Mouse (Mus musculus) liver (tissue): ENCODE measurements around the gene Selp.

Source experiments
- DNase-seq: peaks from one replicate; pipeline ENCODE4 v3.0.0-alpha.2; 2020; ENCODE audit warnings: mixed read lengths

The Selp gene

GRCm38 (mm10) chr1:164119892-164120776 is 5.1 kb downstream of the Selp start:
- DNase-seq = no peak

DNA sequence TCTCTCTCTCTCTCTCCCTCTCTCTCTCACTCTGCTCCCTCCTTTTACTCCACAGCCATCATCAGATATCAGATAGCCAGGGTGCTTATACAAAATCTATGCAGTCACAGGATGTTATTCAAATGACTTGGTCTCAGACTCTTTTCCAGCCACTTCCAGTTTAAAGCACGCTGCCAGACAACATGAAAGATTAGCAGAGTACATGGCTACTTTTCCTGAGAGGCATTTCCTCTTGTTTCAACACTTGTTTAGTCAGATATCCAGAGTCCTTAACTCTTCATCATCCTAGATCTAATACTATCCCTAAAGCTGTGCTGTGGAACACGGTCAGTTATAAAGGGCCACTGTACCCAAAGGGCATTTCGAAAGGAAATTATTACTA is 5.7 kb downstream of the Selp start:
- no peak for DNase-seq

DNA sequence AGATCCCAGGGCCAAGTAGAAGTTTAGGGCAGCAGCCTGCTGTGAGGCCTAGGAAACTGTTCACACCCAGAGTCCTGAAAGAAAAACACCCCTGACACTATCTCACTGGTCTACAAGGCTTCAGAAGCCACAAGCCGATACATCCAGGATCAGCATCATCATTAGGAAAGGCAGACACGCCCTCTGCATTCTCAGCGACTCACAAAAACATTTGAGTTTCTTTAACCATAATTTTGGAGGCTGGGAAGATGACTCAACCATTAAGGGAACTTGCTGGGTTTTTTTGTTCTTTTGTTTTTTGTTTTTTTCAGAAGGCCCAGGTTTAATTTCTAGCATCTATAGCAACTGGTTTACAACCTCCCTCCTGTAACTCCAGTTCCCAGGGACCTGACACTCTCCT is 8.8 kb downstream of the Selp start:
- DNase-seq = no peak

DNA sequence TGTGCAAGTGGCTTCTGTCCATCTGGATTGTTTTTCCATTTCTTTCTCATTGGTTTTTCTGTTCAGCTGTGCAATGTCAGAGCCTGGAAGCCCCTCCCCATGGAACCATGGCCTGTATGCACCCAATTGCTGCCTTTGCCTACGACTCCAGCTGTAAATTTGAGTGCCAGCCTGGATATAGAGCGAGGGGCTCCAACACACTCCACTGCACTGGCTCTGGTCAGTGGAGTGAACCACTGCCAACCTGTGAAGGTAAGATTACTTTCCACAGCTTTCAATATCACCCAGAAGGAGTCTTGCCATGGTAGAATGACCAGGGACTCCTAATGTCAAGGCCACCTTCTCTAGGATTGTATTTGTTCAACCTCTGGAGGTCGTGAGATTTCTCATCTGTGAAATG is 14.9 kb downstream of the Selp start:
- DNase-seq = no peak

DNA sequence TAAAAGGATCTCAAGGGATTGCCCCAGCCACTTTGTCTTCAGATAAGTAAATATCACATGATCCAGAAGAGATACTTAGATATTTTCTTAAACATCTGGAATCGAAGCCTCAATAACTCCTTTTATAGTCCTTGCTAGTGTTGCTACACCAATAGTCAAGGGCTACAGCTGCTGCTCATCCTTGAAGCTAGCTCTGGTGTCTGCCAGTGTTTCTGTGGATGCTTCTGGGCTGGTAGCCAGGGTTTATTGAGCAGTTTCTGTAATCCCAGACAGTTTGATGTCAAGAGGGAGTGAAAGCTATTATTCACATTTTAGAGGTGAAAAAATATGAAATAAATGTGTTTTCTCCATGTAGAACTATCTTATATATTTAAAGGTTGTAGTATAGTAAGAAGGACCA is 17.5 kb downstream of the Selp start:
- DNase-seq = no peak

DNA sequence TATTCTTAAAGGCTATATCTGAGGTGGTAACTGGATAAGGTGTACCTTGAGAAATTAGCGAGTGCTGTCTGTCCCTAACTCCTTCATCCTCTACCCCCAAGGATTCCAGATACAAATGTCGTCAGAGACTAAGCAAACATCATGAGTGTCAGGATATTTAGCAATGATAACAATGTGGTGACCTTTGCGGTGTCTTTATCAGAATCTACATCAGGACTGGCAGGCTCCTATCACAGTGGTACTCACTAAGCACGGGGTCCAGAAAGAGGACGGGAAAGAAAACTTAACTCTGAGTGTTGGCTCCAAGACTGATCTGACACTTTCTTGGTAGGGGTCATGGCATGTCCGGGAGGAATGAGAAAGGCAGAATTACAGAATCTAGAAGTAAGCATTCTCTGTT is 19.0 kb downstream of the Selp start:
- DNase-seq = no peak

DNA sequence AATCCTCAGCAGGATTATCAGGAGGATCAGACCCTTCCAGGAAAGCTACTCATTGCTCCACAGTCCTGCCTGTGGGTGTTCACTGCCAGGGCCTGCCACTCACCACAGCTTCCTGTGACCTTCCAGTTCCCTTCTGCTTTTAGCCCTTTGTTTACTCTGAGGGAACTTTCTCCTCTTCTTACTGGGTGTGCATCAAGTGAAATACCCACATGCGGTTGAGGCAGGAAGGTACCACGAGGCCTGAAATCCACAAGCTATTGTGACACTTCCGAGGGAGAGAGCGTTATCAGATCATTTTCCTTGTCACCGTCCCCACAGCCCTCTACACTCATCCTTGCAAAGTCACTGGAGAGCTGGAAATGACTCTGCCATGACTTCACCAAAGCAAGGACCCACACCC is 20.3 kb downstream of the Selp start:
- peak; percentile 18 for DNase-seq

DNA sequence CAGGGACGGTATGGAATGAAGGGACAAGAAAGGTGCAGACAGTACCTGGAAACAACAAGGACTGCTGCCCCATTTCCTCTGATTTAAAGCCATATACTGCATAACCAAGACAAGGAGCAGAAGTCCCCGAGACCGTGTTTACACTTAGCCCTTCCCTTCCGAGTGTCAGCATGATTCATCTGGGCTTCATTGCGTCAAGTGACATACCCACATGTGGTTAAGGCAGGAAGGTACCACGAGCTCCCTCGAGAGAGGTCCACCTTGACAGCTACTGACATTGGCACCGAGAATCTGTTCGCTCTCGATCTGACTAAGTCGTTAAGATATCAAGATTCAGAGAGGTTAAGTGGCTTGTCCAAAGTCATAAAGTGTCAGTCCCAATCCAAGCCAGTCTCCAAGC is 20.9 kb downstream of the Selp start:
- no peak for DNase-seq

- no peak for DNase-seq
These were observed 21.6 kb downstream of the Selp start for GRCm38 (mm10) chr1:164136636-164137035.

DNA sequence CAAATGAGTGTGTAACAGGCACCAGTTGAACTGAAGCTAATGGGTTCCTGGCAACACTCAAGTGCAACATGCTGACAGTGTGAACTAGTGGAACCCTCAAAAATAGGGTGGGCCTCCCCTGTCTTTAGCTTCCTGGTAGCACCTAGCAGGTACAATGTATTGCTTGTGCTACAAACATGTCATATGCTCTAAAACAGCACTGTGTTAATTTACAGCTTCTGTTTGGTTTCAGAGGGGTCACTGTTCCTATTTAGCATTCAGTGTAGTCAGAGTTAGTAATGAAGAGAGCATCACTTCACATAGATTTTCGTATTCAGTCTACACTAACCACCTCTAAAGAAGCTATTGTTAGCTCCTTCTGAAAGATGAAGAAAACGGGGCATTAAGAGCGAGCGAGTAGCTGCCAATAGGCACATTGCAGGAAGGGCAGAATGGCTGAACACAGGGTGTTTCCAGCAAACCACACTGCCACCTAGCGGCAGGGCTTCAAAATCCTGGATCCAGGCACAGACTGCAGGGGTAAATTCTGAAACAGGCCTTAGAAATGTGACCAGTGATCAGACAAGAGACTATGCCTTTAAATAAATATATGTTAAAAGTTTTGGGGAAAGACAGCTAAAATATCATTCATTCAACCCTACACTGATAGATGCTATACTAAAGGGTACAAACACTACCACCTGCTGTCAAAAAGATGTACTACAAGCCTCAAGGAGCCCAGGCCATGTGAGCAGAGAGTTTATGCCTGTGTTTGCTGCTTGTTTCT is 23.5 kb downstream of the Selp start:
- peak; percentile 76 for DNase-seq

GRCm38 (mm10) chr1:164139464-164139863 is 24.4 kb downstream of the Selp start:
- DNase-seq = no peak

DNA sequence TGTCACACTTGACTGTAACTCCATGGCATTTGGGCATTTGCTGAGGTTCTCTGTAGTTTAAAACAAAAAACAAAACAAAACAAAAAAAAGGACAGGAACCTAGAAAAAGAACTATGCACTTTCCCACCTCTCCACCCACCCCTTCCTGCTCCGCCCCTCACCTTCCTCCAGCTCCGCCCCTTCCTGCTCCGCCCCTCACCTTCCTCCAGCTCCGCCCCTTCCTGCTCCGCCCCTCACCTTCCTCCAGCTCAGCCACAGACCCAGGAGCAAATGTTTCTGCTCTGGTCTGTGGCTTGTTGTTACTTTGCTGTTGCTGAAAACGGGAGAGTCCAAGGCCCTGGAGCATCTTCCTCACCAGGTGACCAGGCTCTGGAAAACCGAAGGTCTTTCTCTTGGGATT is 34.0 kb downstream of the Selp start:
- no peak for DNase-seq

- peak; percentile 9 for DNase-seq
These were observed 36.5 kb downstream of the Selp start, which contains the start of gene F5 for GRCm38 (mm10) chr1:164151387-164152088. F5 (plus strand) TSS chr1:164151838.

GRCm38 (mm10) chr1:164152836-164153235 is 37.8 kb downstream of the Selp start:
- DNase-seq = no peak

DNA sequence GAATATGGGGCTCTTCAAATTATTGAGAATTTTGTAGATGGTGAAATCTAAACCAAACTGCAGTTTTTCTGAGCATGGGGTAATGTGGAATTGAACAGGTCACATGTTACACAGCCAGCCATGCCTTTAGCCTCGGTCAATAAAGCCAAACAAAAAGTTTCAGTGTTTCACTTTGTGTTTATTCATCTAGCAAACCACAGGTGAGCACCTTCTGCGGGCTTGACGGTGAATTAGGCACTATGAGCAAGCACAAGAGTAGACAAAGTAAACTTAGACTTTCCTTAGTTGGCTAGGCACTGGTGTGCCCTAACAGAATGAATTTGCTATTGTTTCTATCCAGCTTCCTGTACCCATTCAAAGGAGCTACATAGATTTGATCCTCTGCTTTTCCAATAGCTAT is 39.9 kb downstream of the Selp start:
- no peak for DNase-seq

- DNase-seq = no peak
These were observed 43.5 kb downstream of the Selp start for GRCm38 (mm10) chr1:164158571-164158970.

DNA sequence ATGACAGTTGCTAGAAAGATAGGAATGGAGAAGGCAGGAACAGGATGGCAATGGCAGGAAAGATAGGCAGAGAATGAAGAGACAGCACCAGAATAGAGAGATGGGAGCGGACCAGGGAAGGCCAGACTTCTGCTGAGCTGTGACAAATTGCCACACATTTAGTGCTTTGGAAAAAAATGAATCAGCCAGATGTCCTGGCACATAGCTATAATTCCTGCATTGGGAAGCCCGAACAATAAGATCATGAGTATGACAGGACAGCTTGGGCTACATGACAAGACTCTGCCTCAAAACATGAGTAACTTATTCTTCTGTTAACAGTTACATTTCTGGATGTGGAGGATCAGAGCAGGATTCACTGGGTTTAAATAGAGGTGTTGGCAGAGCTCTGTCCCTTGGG is 44.7 kb downstream of the Selp start:
- no peak for DNase-seq

DNA sequence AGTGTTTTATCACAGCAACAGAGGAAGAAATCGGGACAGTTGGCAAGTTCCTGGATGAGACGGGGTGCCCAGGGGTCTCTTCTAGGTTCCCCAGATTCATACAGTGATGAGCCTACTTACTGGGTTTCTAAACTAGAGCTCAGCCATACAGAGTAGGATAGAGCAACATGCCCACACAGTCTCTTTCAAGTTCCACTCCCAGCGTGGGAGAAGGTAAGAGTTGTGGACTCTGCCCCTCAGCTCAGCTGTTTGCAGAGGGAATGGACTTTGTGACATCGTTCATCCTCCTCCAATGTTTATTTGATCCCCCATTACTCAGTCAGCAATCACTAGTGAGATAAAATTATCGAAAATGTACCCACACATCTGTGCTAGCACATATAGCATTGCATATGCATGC is 47.7 kb downstream of the Selp start:
- no peak for DNase-seq

DNA sequence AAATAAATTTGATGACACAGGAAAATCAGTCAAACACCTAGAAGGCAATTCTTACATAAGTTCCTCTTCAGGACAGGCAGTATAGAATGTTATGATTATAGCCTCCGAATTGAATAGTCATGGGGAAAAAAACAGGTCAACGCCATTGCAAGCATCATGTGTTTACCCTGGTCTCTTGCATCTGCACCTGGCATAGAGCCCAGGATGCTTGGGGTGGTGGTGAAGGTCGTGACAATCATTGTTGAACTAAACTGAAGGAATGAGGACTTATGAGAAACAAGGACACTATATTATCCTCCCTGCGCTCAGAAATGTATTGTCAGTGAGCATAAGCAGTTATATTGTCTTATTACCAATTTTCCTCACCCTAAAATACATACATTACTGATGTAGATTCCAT is 53.8 kb downstream of the Selp start:
- DNase-seq = no peak

DNA sequence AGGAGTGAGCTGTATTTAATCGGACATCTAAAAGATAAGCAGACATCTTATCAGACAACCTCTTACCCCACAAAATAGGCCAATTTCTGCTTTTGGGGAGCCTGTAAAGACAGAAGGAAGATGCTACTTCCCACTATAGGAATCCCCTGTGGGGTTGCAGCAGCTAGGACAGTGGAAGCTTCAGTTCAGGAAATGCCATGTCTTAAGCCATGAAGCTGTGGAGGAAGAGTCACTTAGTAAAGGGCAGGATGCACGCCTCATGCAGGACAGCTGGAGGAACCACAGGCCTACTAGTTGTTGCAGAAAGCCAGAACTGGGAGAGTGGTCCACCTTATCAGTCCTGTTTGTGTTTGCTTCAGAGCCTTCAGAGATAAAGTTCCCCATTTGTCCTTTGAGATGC is 55.4 kb downstream of the Selp start:
- no peak for DNase-seq

DNA sequence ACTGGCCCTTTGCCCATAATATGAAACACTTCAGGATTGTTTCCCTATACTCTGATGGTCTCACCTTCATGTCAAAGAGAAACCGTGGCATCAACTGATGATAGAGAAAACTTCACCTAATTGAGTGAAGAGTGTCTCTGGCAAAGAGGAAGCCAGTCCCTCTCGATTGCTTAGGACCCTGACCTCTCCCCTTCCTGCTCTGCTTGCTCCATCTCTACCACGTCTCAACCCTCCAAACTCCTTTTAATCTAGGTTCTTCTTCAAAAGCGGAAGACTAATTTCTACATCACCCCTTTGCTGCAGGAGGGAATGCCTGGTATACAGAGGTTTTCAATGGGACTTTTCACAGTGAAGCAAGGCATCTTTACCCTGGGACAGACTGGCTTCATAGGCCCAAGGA is 58.1 kb downstream of the Selp start:
- DNase-seq = no peak

- no peak for DNase-seq
These were observed 61.8 kb downstream of the Selp start for GRCm38 (mm10) chr1:164176856-164177255.

DNA sequence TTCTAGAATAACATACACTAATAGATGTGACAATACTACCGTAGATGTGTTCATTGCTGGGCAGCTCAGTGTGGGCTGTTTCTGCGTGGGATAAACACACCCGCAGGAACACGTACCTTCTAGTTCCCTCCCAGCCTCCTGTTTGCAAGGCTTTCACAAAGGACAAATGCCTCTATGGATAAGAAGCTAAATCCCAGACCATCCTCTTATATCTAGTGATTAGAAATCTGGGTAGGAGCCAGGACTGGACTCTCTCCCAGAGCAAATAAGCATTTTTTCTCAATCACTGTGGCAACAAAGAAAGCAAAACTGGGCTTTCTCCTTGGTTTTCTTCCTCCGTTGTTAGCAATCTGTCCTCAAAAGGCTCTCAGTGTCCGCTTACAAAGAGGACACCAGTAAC is 63.4 kb downstream of the Selp start:
- no peak for DNase-seq
